Mouse (Mus musculus) liver, embryonic 13.5 days (tissue): ENCODE data around the gene Fbxw9. TPM values are rescaled to one million over a fixed set of nuclear protein-coding genes. Genes with fewer than 3 reads are reported as not detected.
A peak's percentile ranks its signal among the peaks of the same experiment; 100 is the strongest.

Experiments
- microRNA-seq: library from miRNA; unstranded; fragments of <30 nt; microRNA quantifications from one replicate; pipeline ENCODE4, GENCODE M21; 2016
- polyA plus RNA-seq: library from polyadenylated mRNA; unstranded; fragments of >200 nt; fragmentation: Nextera tagmentation; extraction: Ambion mirVana; gene quantifications from 2 replicates; pipeline ENCODE4 v1.2.1, GENCODE M21; 2015

Fbxw9 gene
- polyA plus RNA-seq, 1 experiment from 2014 or later, result 9.0 TPM

Small RNAs within 50 kb of the gene (microRNA-seq; reads per million reads assigned to microRNA genes)
- gene Gm23388 (6.8 reads per million, percentile 16 among the genes with 10 or more reads in this experiment), gene Mir7070 (2.9 reads per million, percentile 3 among the genes with 10 or more reads in this experiment)

Other genes starting within 250 kb of the Fbxw9 start
- 3.3 and 3.7 TPM in 2 replicates for gene Dand5, start 237.2 kb upstream of the Fbxw9 start, polyA plus RNA-seq
- 60.6 and 63.2 TPM in 2 replicates for gene Gadd45gip1, start 228.5 kb upstream of the Fbxw9 start, polyA plus RNA-seq
- 269 and 278 TPM in 2 replicates for gene Rad23a, start 219.4 kb upstream of the Fbxw9 start, polyA plus RNA-seq
- 511 and 613 TPM in 2 replicates for gene Calr, start 213.1 kb upstream of the Fbxw9 start, polyA plus RNA-seq
- gene Farsa, start 203.1 kb upstream of the Fbxw9 start, polyA plus RNA-seq, result 82.3 and 83.1 TPM in 2 replicates
- 84.1 and 90.4 TPM in 2 replicates for gene Syce2, start 187.9 kb upstream of the Fbxw9 start, polyA plus RNA-seq
- gene Gcdh, start 166.1 kb upstream of the Fbxw9 start, polyA plus RNA-seq, result 44.7 and 48.6 TPM in 2 replicates
- gene Klf1, start 158.1 kb upstream of the Fbxw9 start, polyA plus RNA-seq, result 469 and 494 TPM in 2 replicates
- 9.3 and 10.4 TPM in 2 replicates for gene Dnase2a, start 151.5 kb upstream of the Fbxw9 start, polyA plus RNA-seq
- gene Mast1, start 122.7 kb upstream of the Fbxw9 start, polyA plus RNA-seq, result 0.12 and 0.13 TPM in 2 replicates
- 0.33 and 0.56 TPM in 2 replicates for gene Rtbdn, start 113.1 kb upstream of the Fbxw9 start, polyA plus RNA-seq
- not detected in 2 replicates for gene Gm49661, start 90.6 kb upstream of the Fbxw9 start, polyA plus RNA-seq
- gene Prdx2, start 90.5 kb upstream of the Fbxw9 start, polyA plus RNA-seq, result 1,982 and 2,114 TPM in 2 replicates
- 130 TPM in 2 replicates for gene Rnaseh2a, start 90.3 kb upstream of the Fbxw9 start, polyA plus RNA-seq
- gene Junb, start 81.3 kb upstream of the Fbxw9 start, polyA plus RNA-seq, result 12.2 and 15.3 TPM in 2 replicates
- gene Hook2, start 69.5 kb upstream of the Fbxw9 start, polyA plus RNA-seq, result 7.2 and 7.4 TPM in 2 replicates
- gene Best2, start 45.5 kb upstream of the Fbxw9 start, polyA plus RNA-seq, result not detected in 2 replicates
- gene Asna1, start 34.8 kb upstream of the Fbxw9 start, polyA plus RNA-seq, result 80.1 and 81.5 TPM in 2 replicates
- 83.1 and 91.4 TPM in 2 replicates for gene Trir, start 33.2 kb upstream of the Fbxw9 start, polyA plus RNA-seq
- gene Tnpo2, start 23.1 kb upstream of the Fbxw9 start, polyA plus RNA-seq, result 24.0 and 28.2 TPM in 2 replicates
- not detected in 2 replicates for gene Gm5741, start 7.9 kb downstream of the Fbxw9 start, polyA plus RNA-seq
- 41.2 and 42.9 TPM in 2 replicates for gene Dhps, start 11.7 kb downstream of the Fbxw9 start, polyA plus RNA-seq
- 69.1 and 70.5 TPM in 2 replicates for gene Wdr83os, start 20.7 kb downstream of the Fbxw9 start, polyA plus RNA-seq
- gene Wdr83, start 21.3 kb downstream of the Fbxw9 start, polyA plus RNA-seq, result 26.5 and 28.1 TPM in 2 replicates
- 20.0 and 24.1 TPM in 2 replicates for gene Man2b1, start 23.2 kb downstream of the Fbxw9 start, polyA plus RNA-seq
- gene Zfp791, start 63.0 kb downstream of the Fbxw9 start, polyA plus RNA-seq, result 0.66 and 0.83 TPM in 2 replicates
- gene Cks1brt, start 91.9 kb downstream of the Fbxw9 start, polyA plus RNA-seq, result not detected in 2 replicates
- not detected in 2 replicates for gene Olfr371, start 165.9 kb downstream of the Fbxw9 start, polyA plus RNA-seq
- gene Orc6, start 239.6 kb downstream of the Fbxw9 start, polyA plus RNA-seq, result 113 and 120 TPM in 2 replicates
- gene Vps35, start 239.7 kb downstream of the Fbxw9 start, polyA plus RNA-seq, result 110 and 138 TPM in 2 replicates